Mouse (Mus musculus) liver, embryonic 14.5 days (tissue): ENCODE results near the gene Vcl.

Source experiments
- CTCF ChIP-seq: IDR thresholded peaks from 2 replicates; pipeline ENCODE4 v1.5.1; 2016; ENCODE audit warnings: antibody characterized with exemption, low read depth, control low read depth
- EP300 ChIP-seq: IDR thresholded peaks from 2 replicates; pipeline ENCODE4 v1.6.1; 2016; ENCODE audit warnings: antibody characterized with exemption, low read depth

GRCm38 (mm10) chr14:20962906-20963305, 33.7 kb downstream of the Vcl start:
- TF ChIP-seq CTCF (no peak), EP300 (no peak)
